Mouse (Mus musculus) gastrocnemius, postnatal 14 days (tissue): ENCODE results near the gene Stk11. TPM values are rescaled to one million over a fixed set of nuclear protein-coding genes. Genes with fewer than 3 reads are reported as not detected.
A peak's percentile ranks its signal among the peaks of the same experiment; 100 is the strongest.
"Not testable (repeated sequence)": the region's sequence is repeated elsewhere in the genome, so short reads cannot be mapped to it uniquely, and the experiment has no call there.

Source experiments
- DNase-seq: peaks from one replicate; pipeline ENCODE4 v3.0.0; 2021; ENCODE audit warnings: mixed read lengths
- intact Hi-C: fragments of 180-260 bp; cut with DNase I; formaldehyde crosslinking; loops from one replicate; pipeline ENCODE4 v1.15.1; 2025; ENCODE audit warnings: low total_unique reads
- total RNA-seq, 2 experiments: library from RNA; stranded (reverse); gene quantifications; 2 replicates each; pipeline ENCODE4 v1.2.3; 2021

Stk11 gene
- total RNA-seq, 2 experiments from 2014 or later = 87.6 to 98.0 TPM

DNA sequence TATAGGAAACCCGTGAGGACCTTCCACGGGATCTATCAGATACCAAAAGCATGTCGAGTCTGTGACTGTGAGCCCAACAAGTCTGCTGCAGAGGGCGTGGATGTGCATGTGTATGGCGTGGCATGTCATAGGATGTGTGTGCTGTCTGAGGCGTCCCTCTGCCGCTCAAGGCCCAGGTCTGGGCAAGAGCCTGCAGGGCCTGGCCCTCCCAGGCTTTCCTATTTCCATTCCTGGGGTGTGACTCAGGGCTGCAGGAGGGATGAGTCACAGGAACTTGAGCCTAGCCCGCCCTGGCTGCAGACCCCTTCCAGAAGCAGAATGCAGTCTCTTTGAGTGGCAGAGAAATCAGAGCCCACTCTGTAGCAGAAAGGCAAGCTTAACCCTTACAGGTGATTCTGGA lies 48.1 kb downstream of the Stk11 start:
- intact Hi-C loops = no loop called here
- DNase-seq = peak; percentile 66

GRCm38 (mm10) chr10:80164161-80164997 lies 48.8 kb downstream of the Stk11 start:
- peak; percentile 32 for DNase-seq
- intact Hi-C loops = no loop called here

DNA sequence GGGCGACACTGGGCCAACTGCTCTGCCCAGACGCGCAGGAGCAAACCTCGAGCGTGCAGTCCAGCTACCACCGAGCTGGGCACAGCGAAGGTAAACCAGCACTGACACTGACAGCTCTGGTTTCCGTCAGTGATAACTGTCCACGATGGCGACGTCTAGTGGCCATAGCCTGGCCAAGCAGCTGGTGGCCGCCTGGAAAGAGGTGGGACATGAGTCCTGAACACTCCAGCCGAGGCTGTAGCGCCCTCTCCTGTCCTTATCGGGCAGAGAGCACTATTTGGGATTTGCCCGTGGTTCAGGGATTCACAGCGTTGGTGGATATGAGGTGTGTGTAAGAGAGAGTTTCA lies 49.4 kb downstream of the Stk11 start:
- peak; percentile 96 for DNase-seq
- intact Hi-C loops = loop anchor here (1.0 kb wide), 1 partner anchor 21 kb away; no protein-coding TSS in a partner anchor

DNA sequence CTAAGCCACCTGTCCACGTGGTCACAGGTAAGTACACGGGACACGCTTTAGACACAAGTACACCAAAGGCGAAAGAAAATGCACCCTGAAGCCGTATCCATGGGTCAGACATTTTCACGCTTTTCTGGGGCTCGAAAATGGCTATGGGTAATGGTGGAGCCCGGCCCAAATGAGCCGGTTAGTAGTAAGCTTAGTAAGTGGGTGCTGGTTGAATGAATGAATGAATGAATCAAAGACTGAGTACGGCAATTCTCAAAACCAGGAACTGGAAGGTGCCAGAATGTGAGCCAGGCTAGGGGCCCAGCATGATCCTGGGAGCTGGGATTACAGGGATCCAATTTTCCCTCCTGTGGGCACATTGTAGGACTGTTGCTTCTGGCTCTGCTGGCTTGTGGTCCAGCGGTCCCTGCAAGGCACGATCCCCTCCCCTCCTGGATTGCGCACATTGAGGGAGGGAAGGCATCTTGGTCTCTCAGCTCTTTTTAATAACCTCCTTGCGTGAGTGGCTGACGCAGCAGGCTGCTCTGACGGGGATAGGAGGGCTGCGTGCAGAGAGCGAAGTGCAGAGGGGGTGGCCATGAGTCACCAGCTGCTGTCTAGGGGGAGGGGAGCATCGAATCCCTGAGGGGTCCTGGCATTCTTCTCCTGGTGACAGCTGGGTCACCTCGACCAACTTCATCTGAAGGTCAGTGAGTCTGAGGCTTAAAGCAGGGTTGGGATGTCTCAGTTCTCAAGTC lies 50.0 kb downstream of the Stk11 start, which contains the start of gene Cirbp:
TSS of gene Cirbp (plus strand) at position 594 of the 737 bp plus-strand sequence.
- intact Hi-C loops = loop anchor here (1.0 kb wide), 1 partner anchor 21 kb away; no protein-coding TSS in a partner anchor
- DNase-seq = peak; percentile 23

DNA sequence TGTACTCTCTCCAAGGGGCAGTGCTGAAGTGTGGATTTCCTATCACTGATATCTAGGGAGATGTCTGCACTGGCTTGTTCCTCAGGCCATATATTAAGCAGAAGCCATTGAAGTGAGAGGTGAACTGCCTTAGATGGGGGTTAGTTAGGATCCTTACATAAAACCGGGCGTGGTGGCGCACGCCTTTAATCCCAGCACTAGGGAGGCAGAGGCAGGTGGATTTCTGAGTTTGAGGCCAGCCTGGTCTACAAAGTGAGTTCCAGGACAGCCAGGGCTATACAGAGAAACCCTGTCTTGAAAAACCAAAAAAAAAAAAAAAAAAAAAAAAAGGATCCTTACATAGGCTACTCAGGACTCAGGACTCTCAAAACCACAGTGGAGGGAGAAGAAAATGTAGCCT lies 50.5 kb downstream of the Stk11 start:
- intact Hi-C loops = not testable (repeated sequence)

GRCm38 (mm10) chr10:80167460-80168037 lies 51.9 kb downstream of the Stk11 start:
- intact Hi-C loops = no loop called here
- DNase-seq = peak; percentile 99

More for the DNA sequence above, 50.5 kb downstream of the Stk11 start:
- DNase-seq = not testable (repeated sequence)

DNA sequence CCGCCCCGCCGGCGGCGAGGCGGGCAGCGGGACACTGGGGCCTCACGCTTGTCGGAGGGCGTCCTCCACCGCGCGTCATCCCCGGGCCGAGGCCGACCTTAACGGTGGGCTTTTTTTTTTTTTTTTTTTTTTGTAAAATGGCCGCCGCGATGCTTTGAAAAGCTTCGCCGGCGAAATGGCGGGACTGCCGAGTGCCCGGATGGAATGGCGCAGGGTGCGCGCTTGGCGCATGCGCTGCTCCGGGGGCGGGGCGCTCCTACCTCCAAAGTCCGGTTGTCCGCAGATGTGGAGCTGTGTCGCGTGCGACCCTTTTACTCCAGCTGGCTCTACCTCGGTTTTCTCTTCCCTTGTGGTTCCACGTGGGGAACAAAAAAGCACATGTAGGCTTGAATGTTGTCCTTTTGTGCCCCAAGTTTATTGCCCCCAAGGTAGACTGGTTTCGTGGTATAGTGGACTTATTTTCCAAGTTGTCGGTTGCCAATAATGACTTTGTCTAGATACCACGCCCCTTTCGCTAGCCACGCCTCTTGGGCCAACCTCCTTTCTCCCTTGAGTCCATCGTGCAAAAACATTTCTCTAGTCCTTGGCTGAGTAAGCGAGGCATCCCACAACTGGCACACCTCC lies 52.5 kb downstream of the Stk11 start:
- intact Hi-C loops = no loop called here
- DNase-seq = peak; percentile 96

DNA sequence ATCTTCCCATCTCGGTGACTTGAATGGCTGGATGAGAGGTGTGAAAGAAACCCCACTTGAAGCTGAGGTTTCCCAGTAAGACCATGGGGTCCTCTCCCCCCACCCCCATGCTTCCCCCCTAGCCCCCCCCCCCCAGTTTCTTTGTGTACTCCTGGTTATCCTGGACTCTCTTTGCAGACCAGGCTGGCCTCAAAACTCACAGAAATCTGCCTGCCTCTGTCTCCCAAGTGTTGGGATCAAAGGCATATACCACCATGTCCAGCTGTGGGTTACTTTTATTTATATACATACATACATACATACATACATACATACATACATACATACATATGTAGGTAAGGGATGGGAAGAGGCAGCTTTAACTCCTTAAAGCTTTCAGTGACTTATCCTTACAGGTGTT lies 53.5 kb downstream of the Stk11 start:
- DNase-seq = no peak
- intact Hi-C loops = no loop called here

GRCm38 (mm10) chr10:80169651-80170050 lies 54.0 kb downstream of the Stk11 start:
- no peak for DNase-seq
- intact Hi-C loops = no loop called here

DNA sequence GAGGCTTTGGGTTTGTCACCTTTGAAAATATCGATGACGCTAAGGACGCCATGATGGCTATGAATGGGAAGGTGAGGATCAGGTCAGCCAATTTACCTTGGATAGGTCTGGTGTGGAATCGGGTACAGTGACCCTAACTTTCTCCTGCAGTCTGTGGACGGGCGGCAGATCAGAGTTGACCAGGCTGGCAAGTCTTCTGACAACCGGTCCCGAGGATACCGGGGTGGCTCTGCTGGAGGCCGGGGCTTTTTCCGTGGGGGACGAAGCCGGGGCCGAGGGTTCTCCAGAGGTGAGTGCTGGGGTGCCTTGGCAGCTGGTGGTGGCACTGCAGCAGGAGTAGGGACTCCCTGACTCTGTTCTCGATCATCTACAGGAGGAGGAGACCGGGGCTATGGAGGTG lies 54.4 kb downstream of the Stk11 start:
- intact Hi-C loops = no loop called here
- DNase-seq = peak; percentile 19

DNA sequence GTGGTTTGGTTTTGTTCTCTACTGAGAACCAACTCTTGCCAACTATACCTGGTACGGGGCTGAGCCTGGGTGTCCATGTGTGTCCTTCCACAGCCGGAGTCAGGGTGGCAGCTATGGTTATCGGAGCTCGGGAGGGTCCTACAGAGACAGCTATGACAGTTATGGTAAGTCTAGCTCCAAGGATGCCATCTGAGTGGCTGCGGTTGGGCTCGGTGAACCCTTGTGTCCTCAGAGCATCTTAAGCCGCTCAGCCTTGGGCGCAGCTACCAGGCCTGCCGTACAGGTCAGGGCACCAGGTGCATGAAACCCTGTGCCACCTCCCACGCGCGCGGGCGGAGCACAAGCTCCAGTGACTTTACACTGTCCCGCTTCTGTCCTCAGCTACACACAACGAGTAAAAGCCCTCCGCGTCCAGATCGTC lies 55.0 kb downstream of the Stk11 start:
- intact Hi-C loops = no loop called here
- DNase-seq = peak; percentile 14

- no peak for DNase-seq
- intact Hi-C loops = no loop called here
Observed at GRCm38 (mm10) chr10:80171252-80171651, 55.6 kb downstream of the Stk11 start.

GRCm38 (mm10) chr10:80171760-80172526 lies 56.3 kb downstream of the Stk11 start:
- DNase-seq = peak; percentile 31
- intact Hi-C loops = no loop called here

GRCm38 (mm10) chr10:80172527-80173292 lies 57.1 kb downstream of the Stk11 start, which contains the start of gene 1600002K03Rik:
Gene 1600002K03Rik (plus strand): TSS chr10:80172944.
- intact Hi-C loops = no loop called here
- peak; percentile 85 for DNase-seq

- intact Hi-C loops = no loop called here
- DNase-seq = no peak
Observed at GRCm38 (mm10) chr10:80173358-80173757, 57.8 kb downstream of the Stk11 start.

GRCm38 (mm10) chr10:80173955-80174640 lies 58.5 kb downstream of the Stk11 start:
- DNase-seq = no peak
- intact Hi-C loops = no loop called here

DNA sequence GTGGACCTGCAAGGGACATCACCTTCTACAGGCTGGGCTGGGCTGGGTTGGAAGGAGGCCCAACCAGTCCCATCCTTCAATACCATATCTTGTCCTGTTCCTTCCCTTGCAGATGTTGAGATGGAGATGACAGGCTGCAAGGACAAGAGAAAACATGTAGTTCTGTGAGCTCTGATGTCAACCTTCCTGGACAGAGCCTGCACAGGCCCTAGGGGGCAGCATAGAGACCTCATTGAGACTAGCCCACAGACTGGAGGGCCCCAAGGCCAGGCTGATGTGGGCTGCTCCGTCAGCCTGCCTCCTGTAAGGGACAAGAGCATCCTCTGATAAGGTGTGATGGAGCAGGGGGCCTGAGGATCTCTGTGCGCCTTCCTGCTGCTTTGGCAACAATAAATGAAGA lies 59.1 kb downstream of the Stk11 start:
- intact Hi-C loops = no loop called here
- DNase-seq = no peak
